Mouse (Mus musculus): ENCODE data around the gene Ppp1r12c.

- TF ChIP-seq CTCF (IDR thresholded peaks at IDR 0.05; ENCODE audit: extremely low read depth, insufficient read length, insufficient replicate concordance, low read depth, low read length) (no peak), POLR2A (IDR thresholded peaks at IDR 0.05; ENCODE audit: low read depth, low read length) (no peak)
These were observed 2.4 kb upstream of the Ppp1r12c start for GRCm38 (mm10) chr7:4503858-4504257.
